Mouse (Mus musculus): ENCODE data around the gene Trmt1.

DNA sequence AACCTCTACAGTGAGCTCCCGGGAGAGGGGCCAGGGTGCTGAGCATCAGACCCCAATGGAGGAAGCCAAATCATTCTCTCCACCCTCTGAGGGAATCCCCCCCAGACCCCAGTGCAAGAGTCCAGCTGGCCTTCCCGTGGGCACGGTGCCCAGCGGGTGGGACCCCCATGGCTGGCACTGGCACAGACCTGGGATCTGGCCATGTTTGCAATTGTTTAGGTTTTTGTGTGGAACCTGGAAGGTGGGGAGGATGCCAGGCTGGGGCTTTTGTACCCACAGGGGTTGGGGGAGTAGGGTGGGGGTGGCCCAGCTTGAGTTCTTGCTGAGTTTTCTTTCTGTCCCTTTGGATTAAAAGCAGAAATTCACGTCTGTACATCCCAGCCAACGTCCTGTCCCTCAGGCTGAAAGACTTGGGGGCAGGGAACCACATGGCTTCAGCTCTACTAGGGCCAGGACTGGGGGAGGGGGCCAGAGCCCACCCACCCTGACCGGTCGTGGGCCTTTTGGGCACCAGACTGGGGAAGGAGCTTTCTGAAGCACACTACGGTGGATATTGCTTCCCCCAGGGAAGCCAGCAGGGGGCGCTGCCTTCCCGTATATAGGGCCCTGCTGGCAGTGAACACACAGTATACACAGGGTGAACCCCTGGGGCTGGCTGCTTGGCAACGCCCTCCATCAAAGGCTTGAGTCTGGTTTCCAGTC lies 22.8 kb downstream of the Trmt1 start:
- TF ChIP-seq CTCF (IDR thresholded peaks at IDR 0.05) (peak; percentile 98), EP300 (IDR thresholded peaks at IDR 0.05) (no peak)

All from lung, postnatal 0 days (tissue).